Mouse (Mus musculus) lung, adult 2 months (tissue): ENCODE measurements at regions not wholly inside any gene's neighbourhood (a gene's known extent, or its start where the extent isn't known, plus 50 kb on each side); places are given as distances from the start of the nearest gene placed in this dataset.

ENCODE experiments used
- CTCF ChIP-seq: fragments of 200-500 bp; IDR thresholded peaks from 2 replicates; pipeline ENCODE4 v1.5.1; 2011; ENCODE audit warnings: mild to moderate bottlenecking, low read length, control low read depth; ENCODE audit not compliant: insufficient read depth
- POLR2A ChIP-seq: fragments of 200-500 bp; IDR thresholded peaks from 2 replicates; pipeline ENCODE4 v1.6.1; 2011; ENCODE audit warnings: low read depth, mild to moderate bottlenecking, control low read depth, low read length, borderline replicate concordance; ENCODE audit errors: extremely low read depth

- TF ChIP-seq POLR2A (no peak), CTCF (no peak)
Measured at GRCm38 (mm10) chr9:61199891-61200290, 172.3 kb upstream of the Tle3 start.
